Mouse (Mus musculus) midbrain, embryonic 16.5 days (tissue): ENCODE results near the gene Tead1. TPM values are rescaled to one million over a fixed set of nuclear protein-coding genes. Genes with fewer than 3 reads are reported as not detected.
A peak's percentile ranks its signal among the peaks of the same experiment; 100 is the strongest.

Experiments used
- ATAC-seq: fragments of 200-750 bp; cut with Nextera tagmentation; 2 replicates; pipeline ENCODE4 v1.8.0; 2017; ENCODE audit warnings: moderate TSS enrichment
- H3K27ac ChIP-seq: fragments of 300-500 bp; sonication (generic); 2 replicates; pipeline ENCODE4 v1.5.1; 2014; ENCODE audit warnings: mild to moderate bottlenecking, low read length, mixed read lengths
- H3K27me3 ChIP-seq: fragments of 300-500 bp; sonication (generic); 2 replicates; pipeline ENCODE4 v1.6.1; 2014; ENCODE audit warnings: low read depth, low read length, mixed read lengths; ENCODE audit not compliant: control insufficient read depth, insufficient read depth
- H3K36me3 ChIP-seq: fragments of 300-500 bp; sonication (generic); 2 replicates; pipeline ENCODE4 v1.6.1; 2014; ENCODE audit warnings: mild to moderate bottlenecking, low read length, moderate library complexity, mixed read lengths; ENCODE audit not compliant: control insufficient read depth, insufficient read depth
- H3K4me1 ChIP-seq: fragments of 300-500 bp; sonication (generic); 2 replicates; pipeline ENCODE4 v1.6.1; 2014; ENCODE audit warnings: mild to moderate bottlenecking, low read length, mixed read lengths; ENCODE audit not compliant: control insufficient read depth, insufficient read depth
- H3K4me2 ChIP-seq: fragments of 300-500 bp; sonication (generic); 2 replicates; pipeline ENCODE4 v1.6.1; 2014; ENCODE audit warnings: mild to moderate bottlenecking, low read length, mixed read lengths
- H3K4me3 ChIP-seq: fragments of 300-500 bp; sonication (generic); 2 replicates; pipeline ENCODE4 v1.5.1; 2014; ENCODE audit warnings: low read depth, mild to moderate bottlenecking, low read length, moderate library complexity, mixed read lengths
- H3K9ac ChIP-seq: fragments of 300-500 bp; sonication (generic); 2 replicates; pipeline ENCODE4 v1.6.1; 2014; ENCODE audit warnings: low read depth, low read length, mixed read lengths
- H3K9me3 ChIP-seq: fragments of 300-500 bp; sonication (generic); replicated peaks from 2 replicates; pipeline ENCODE4 v1.6.1; 2014; ENCODE audit warnings: mild to moderate bottlenecking, low read length, mixed read lengths; ENCODE audit not compliant: control insufficient read depth, poor library complexity, severe bottlenecking
- WGBS: fragments of 180-500 bp; shearing (Covaris S2); extraction: QIAGEN DNeasy Blood & Tissue Kit; methylation state at CpG from one replicate; pipeline ENCODE4 v1.1.7; 2014; 5-methylcytosine and 5-hydroxymethylcytosine counted together
- polyA plus RNA-seq: library from polyadenylated mRNA; unstranded; fragments of >200 nt; fragmentation: Nextera tagmentation; extraction: Ambion mirVana; gene quantifications from 2 replicates; pipeline ENCODE4 v1.2.1, GENCODE M21; 2015

The Tead1 gene
- polyA plus RNA-seq, 1 experiment from 2014 or later = 12.5 TPM

DNA sequence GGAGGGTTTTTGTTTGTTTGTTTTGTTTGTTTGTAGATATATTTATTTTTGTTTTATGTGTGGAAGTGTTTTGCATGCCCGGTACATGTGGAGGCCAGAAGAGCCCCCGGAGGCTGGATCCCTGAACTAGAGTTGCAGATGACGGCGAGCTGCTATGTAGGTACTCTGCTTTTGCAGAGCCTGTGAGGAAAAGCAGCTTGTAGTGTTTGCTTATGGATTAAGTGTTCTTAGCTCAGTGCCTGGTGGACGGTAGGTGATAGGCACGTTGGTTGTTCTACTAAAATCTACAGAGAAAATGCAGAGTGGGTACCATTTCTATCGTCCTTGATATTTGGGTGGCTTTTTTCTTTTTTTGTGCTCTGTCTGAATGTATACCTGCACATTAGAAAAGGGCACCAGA is 192.6 kb downstream of the Tead1 start:
- no peak overlapping the region for H3K4me3 ChIP-seq
- no peaks in the 10 kb centered on the region for H3K36me3 ChIP-seq
- 72% methylated on average over 7 of the region's 7 CpGs for WGBS
- H3K4me2 ChIP-seq = no peak overlapping the region
- no peaks in the 10 kb centered on the region for H3K27me3 ChIP-seq
- H3K9me3 ChIP-seq = no peaks in the 10 kb centered on the region
- no peaks in the 10 kb centered on the region for H3K4me1 ChIP-seq
- no peak for ATAC-seq
- no peak overlapping the region for H3K27ac ChIP-seq
- no peak overlapping the region for H3K9ac ChIP-seq

GRCm38 (mm10) chr7:112872435-112873196 is 193.5 kb downstream of the Tead1 start:
- H3K36me3 ChIP-seq = no peaks in the 10 kb centered on the region
- no peak for ATAC-seq
- no peak overlapping the region for H3K4me2 ChIP-seq
- no peak overlapping the region for H3K4me3 ChIP-seq
- H3K27me3 ChIP-seq = no peaks in the 10 kb centered on the region
- H3K4me1 ChIP-seq = no peaks in the 10 kb centered on the region; the same call in 1 of the 2 replicates
- no peaks in the 10 kb centered on the region for H3K9me3 ChIP-seq
- no peak overlapping the region for H3K9ac ChIP-seq
- 67% methylated on average over 9 of the region's 9 CpGs for WGBS
- H3K27ac ChIP-seq = no peak overlapping the region

- H3K4me1 ChIP-seq = no peaks in the 10 kb centered on the region; the same call in 1 of the 2 replicates
- no peaks in the 10 kb centered on the region for H3K27me3 ChIP-seq
- no peak overlapping the region for H3K9ac ChIP-seq
- no peak overlapping the region for H3K27ac ChIP-seq
- H3K4me2 ChIP-seq = no peak overlapping the region
- no peaks in the 10 kb centered on the region for H3K9me3 ChIP-seq
- 86% methylated on average over 10 of the region's 10 CpGs for WGBS
- ATAC-seq = no peak
- H3K36me3 ChIP-seq = no peaks in the 10 kb centered on the region
- H3K4me3 ChIP-seq = no peak overlapping the region
Observed at GRCm38 (mm10) chr7:112876128-112876527, 197.0 kb downstream of the Tead1 start.

- Histone ChIP-seq H3K4me1 (peaks cover 16% of the 10 kb centered on the region), H3K9me3 (no peaks in the 10 kb centered on the region), H3K36me3 (no peaks in the 10 kb centered on the region), H3K27ac (peak overlapping the region; percentile 80), H3K4me2 (no peak overlapping the region), H3K4me3 (no peak overlapping the region), H3K27me3 (no peaks in the 10 kb centered on the region), H3K9ac (no peak overlapping the region)
- peak; percentile 95 for ATAC-seq
- 10% methylated on average over 8 of the region's 8 CpGs for WGBS
Observed at GRCm38 (mm10) chr7:112883791-112884274, 204.7 kb downstream of the Tead1 start.

DNA sequence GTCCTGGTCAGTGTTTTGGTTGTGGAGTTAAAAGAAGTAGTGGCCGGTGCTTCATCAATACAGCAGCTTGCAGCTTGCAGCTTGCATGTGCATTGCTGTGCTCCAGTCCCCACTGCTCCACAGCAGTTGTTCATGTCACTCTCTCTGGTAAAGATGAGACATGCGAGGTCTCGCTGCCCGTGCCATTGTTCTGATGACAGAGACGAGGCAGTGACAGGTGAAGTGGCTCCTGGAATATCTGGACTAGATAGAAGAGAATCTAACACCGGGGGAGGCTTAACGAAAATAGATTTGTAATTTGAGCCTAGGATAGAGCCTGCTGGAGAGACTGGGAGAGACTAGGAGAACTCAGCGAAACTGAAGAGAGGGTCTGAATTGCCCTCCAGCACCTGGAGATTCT is 206.4 kb downstream of the Tead1 start:
- H3K4me1 ChIP-seq = peaks cover 16% of the 10 kb centered on the region
- H3K27ac ChIP-seq = no peak overlapping the region
- H3K9me3 ChIP-seq = no peaks in the 10 kb centered on the region
- no peak overlapping the region for H3K4me2 ChIP-seq
- no peak for ATAC-seq
- H3K36me3 ChIP-seq = no peaks in the 10 kb centered on the region
- 53% methylated on average over 8 of the region's 8 CpGs for WGBS
- H3K4me3 ChIP-seq = no peak overlapping the region
- H3K27me3 ChIP-seq = no peaks in the 10 kb centered on the region
- H3K9ac ChIP-seq = no peak overlapping the region

DNA sequence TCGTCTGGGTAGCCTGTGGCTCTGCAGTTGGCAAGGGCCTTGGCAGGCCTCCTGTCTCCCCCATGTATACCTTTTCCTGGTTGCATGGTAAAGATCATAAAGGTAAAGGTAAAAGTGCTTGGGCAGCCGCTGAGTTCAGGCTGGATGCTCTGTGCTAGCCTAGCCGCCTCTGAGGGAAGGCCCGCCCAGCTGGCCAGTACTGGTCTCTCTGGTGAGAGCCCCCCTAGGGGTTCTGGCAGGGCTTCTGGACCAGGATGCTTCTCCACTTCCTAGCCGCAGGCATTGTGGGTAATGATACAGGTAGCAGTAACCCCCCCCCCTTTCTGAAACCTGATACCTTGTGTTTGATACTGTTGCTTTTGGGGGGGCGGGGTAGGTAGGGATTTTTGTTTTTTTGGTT is 212.8 kb downstream of the Tead1 start:
- Histone ChIP-seq H3K4me2 (no peak overlapping the region), H3K4me3 (no peak overlapping the region), H3K9me3 (no peaks in the 10 kb centered on the region), H3K27ac (no peak overlapping the region), H3K36me3 (no peaks in the 10 kb centered on the region), H3K9ac (no peak overlapping the region), H3K4me1 (no peaks in the 10 kb centered on the region), H3K27me3 (no peaks in the 10 kb centered on the region)
- 87% methylated on average over 6 of the region's 6 CpGs for WGBS
- no peak for ATAC-seq

DNA sequence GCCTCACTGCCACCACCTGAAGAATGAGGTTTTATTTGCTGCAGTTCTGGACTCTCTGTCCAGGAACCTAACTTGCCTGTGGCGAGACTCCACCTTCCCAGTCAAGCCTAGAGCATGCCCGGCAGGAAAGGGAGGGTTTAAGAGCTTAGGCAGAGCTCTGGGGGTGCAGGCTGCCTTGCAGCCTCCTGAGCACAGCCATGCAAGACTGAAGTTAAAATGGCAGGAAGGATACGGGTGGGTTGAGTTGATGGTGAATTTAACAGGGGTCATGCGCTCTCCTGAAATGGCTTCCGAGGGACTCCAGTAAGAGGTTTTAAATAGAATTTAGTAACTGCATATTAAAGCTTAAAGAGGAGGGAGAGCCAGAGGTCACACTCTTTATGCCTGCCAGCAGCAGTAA is 213.5 kb downstream of the Tead1 start:
- Histone ChIP-seq H3K4me3 (no peak overlapping the region), H3K4me2 (no peak overlapping the region), H3K9me3 (no peaks in the 10 kb centered on the region), H3K27me3 (no peaks in the 10 kb centered on the region), H3K4me1 (no peaks in the 10 kb centered on the region), H3K36me3 (no peaks in the 10 kb centered on the region), H3K9ac (no peak overlapping the region), H3K27ac (no peak overlapping the region)
- 53% methylated on average over 5 of the region's 5 CpGs for WGBS
- ATAC-seq = no peak

DNA sequence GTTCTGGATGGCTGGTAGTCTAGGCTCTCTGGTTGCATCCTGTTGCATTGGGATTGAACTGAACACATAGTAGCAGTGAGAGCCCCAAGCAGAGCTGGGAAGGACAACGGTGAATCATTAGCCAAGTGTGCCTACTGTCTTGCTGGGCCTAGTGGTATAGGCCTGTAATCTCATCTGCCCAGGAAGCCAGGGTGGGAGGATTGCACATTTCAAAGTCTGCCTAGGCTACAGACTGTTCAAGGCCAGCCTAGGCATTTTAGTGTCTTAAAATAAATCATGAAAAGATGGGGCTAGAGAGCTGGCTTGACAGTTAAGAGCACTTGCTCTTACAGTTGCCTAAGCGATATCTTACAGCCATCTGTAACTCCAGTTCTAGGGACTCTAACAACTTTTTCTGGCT is 217.2 kb downstream of the Tead1 start:
- no peak overlapping the region for H3K4me2 ChIP-seq
- WGBS = 93% methylated on average over 2 of the region's 2 CpGs
- H3K4me1 ChIP-seq = no peaks in the 10 kb centered on the region
- H3K9me3 ChIP-seq = no peaks in the 10 kb centered on the region
- no peaks in the 10 kb centered on the region for H3K36me3 ChIP-seq
- H3K4me3 ChIP-seq = no peak overlapping the region
- no peak for ATAC-seq
- H3K9ac ChIP-seq = no peak overlapping the region
- H3K27ac ChIP-seq = no peak overlapping the region
- no peaks in the 10 kb centered on the region for H3K27me3 ChIP-seq

- Histone ChIP-seq H3K9ac (no peak overlapping the region), H3K9me3 (no peaks in the 10 kb centered on the region), H3K36me3 (no peaks in the 10 kb centered on the region), H3K4me2 (no peak overlapping the region), H3K4me3 (no peak overlapping the region), H3K4me1 (no peaks in the 10 kb centered on the region), H3K27me3 (no peaks in the 10 kb centered on the region), H3K27ac (no peak overlapping the region)
- WGBS = 94% methylated on average over 7 of the region's 7 CpGs
- ATAC-seq = no peak
Observed at GRCm38 (mm10) chr7:112901710-112902109, 222.6 kb downstream of the Tead1 start.
